Mouse (Mus musculus): Measurements from ENCODE around the gene Cpsf2.

The Cpsf2 gene

DNA sequence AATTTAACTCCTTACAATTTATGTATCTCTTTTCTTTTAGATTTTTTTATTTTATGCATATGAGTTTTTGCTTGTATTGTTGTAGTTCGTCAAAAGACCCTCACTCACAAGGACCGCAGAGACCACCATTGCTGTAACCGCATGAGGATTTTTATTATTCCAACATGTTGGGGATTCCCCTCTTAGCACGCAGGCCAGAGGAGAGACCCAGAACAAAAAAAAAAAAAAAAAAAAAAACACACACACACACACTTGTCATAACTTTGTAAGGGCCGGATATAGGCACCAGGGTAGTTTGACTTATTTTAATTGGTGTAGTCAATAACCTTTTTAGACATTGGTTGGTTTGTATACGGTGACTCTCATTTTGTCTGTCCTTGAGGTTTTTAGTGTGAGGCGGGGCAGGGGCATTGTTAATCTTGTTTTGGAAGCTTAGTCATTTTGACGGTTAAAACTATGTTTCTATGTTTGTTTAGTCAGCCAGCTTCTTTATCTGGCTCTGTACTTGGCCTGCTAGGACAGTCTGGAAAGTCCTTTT is 3.5 kb downstream of the Cpsf2 start:
- no peak for DNase-seq (ENCODE audit: extremely low spot score, low read depth, low spot score)

DNA sequence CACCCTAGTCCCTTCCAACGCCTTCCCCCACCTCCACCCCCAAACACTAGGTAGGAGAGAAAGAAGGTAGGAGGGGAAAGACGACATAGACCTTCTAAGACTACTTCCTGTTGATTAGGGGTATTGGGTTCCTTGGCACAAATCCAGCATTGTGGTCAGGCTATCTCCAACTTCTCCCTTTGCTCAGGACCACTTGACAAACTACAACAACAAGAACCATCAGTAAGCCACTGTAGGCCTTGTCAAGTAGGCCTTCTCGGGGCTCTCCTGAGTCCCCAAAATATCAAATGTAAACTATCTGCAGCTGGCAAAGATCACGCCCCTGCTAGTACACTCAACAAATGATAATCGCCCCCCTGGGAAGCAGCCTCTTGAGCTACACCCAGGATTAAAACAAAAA is 4.5 kb downstream of the Cpsf2 start:
- no peak for DNase-seq (ENCODE audit: extremely low spot score, low read depth, low spot score)

DNA sequence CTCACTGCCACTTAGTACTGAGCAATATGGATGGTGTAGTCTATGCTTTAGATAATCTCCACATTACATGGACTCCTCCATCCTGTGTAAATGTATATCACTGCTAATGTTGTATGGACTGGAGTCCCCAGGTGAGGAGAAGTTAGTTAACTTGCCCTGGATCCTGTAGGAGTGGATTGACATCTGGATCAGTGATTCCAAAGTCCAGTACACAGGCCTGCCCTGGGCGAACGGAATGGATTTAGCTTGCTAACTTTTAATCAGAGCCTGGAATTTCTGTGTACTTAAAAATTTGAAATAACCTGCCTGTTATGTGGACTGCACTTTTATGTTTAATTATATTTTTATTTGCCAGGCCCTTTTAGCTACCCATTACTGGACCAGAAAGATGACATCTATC is 5.8 kb downstream of the Cpsf2 start:
- no peak for DNase-seq (ENCODE audit: extremely low spot score, low read depth, low spot score)

DNA sequence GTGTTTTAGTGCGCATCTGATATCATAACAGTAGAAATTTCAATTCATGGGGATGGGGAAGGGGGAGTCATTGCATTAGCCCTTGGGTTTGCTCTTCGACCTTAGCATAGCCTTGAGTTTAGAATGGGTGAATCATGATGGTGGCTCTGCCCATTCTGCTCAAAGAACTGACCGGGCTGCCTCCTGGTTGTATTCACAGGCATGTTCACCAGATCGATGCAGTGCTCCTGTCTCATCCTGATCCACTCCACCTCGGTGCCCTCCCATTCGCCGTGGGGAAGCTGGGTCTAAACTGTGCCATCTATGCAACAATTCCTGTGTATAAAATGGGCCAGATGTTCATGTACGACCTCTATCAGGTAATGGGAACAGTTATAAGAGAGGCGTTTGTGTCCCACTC is 7.2 kb downstream of the Cpsf2 start:
- DNase-seq (ENCODE audit: extremely low spot score, low read depth, low spot score): no peak

DNA sequence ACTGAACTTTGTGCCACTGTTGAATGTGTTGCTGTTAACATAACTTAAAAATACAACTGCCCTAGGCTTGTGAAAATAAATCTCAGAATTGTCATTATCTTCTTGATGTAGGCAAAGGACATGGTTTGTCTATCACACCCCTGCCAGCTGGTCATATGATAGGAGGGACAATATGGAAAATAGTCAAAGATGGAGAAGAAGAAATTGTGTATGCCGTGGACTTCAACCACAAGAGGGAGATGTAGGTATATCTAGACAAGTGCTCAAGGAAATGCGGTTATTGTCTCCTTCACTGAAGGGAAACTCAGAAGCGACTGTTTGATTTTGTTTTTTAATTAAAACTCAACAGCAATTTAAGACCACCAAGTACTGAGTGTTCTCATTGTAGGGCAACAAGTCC is 9.3 kb downstream of the Cpsf2 start:
- DNase-seq (ENCODE audit: extremely low spot score, low read depth, low spot score): no peak

DNA sequence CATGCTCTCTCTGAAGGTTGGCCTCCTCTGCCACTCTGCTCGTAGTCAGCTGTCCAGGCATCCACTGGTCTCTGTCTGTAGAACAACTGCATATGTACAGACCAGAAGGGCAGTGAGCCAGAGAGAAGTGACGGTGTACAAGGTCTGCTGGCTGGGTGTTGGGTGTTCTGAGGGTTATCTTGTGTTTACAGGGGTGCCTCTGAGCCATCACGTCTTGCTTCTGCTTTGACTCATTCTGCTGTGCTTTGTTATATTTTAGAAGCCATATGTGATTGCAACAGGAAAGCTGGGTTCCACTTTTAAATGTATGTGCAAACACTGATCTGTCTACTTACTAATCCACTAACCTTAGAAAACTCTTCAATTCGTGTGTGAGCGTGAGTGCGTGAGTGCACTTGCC is 11.9 kb downstream of the Cpsf2 start:
- no peak for DNase-seq (ENCODE audit: extremely low spot score, low read depth, low spot score)

DNA sequence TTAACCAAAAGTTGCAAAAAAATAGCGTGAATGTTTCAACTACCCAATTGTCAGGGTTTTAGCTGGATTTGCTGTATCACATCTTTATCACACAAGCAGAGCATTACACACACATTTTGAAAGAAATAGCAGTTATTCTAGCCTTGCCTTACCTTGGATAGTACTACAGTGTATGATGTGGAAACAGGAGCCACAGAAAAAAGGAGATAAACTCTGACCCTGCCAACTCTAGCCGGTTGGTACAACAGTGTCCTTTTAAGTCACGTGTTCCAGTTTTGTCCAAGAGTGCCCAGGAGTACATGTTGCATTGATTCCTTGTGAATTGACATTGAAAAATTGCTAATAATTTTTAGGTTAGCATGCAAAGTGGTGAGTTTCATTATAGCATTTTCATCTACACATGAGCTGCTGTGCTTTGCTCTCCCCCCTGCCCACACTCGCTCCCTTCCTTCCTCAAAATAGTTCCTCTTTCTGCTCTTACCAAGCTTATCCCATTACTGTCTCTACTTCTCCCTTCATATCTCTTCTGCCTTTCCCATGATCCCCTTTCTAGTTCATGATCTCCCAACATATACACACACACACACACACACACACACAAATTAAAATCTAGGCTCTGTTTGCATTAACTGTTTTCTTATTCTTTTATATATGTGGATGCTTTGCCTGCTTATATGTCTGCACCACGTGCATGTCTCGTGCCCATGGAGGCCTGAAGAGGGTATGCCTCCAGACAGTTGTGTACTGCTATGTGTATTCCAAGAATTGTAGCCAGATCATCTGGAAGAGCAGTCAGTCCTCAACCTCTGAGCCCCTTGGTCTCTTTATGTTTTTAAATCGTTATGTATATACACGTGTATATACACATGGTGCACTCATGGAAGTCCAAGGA is 19.0 kb downstream of the Cpsf2 start:
- no peak for DNase-seq (ENCODE audit: extremely low spot score, low read depth, low spot score)

DNA sequence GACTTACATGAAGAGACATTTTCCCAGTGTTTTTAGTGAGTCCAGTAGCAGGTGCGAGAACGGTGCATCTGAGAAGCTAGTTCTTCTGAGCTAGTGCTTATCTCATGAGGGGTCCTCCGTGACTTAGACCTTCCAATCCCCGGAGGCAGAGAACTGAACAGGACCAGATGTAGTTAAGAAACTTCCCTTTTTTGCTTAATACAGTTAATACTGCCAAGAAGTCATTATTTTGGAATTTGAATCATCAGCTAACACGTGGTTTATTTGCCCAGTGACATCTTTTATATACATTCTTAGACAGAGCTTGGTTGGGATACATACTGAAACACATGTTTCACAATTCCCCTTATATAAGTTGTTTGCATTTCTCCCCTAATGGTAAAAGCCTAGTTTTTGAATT is 23.1 kb downstream of the Cpsf2 start:
- DNase-seq (ENCODE audit: extremely low spot score, low read depth, low spot score): no peak

DNA sequence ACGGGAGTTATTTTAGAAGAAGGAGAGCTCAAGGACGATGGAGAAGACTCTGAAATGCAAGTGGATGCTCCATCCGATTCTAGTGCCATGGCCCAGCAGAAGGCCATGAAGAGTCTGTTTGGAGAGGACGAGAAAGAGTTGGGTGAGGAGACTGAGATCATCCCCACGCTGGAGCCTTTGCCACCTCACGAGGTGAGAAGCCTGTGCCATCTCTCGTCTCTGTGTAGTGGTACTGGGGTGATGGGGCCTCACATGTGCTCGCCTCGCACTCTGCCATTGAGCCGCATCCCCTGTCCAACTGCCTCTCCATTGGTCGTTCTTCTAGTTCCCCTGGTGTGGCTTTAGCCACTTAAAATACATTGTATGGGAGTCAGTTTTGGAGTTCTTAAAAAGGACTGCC is 25.0 kb downstream of the Cpsf2 start:
- no peak for DNase-seq (ENCODE audit: extremely low spot score, low read depth, low spot score)

DNA sequence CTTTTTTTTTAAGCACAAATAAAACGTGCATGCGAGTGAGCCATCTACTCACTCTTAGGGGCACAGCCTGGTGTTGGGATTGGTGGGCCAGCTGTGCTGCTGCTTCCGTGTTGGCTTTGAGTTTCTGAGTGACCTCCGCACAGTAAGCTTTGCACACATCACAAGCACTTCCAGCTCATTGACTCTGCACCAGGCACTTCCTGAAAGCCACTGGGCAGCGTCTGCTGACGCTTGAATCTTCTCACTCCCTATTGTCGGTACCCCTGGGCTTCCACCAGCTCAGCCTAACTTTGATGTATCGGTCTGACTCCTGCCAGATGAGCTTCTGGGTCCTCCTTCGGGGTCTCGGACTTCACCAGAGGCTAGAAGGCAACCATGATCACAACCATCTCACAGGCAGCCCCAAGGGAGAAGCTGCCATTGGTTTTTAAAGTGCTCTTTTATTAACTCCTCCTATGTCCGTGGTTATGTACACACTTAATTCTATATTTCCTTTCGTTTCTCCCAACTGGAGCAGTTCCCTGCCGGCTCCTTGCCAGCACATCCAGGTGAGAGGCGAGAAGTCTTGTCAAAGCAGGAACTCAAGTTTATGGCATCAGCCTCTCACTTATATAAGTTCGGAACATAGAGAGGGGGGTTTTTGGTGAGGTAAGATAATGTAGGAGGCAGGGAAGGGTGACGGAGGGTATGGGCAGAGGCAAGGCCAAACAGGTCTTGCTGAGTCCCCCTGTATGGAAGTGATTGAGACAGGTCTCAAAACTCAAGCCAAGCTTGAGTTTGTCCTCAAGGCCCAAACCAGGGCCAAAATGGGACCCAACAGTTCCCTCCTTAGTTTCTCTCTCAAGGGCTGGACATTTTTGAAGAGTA is 32.6 kb downstream of the Cpsf2 start:
- no peak for DNase-seq (ENCODE audit: extremely low spot score, low read depth, low spot score)

DNA sequence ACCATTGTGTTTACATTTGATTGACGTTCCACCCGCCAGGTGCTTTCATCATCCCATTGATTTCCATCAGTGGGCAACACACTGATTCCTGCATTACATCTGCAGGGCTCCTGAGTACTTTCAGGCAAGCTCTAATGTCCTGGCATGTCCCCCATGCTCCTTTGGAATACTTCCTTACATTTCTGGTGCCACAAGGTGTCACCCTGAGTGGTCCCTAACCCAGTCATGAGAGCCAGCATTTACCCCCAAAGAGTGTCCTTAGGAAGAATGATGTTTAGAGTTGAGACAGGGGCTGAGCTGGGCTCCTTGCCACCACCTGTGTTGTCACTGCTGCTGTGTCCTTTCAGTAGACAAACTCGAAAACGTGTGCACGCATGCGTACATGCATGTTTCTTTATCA is 33.8 kb downstream of the Cpsf2 start:
- no peak for DNase-seq (ENCODE audit: extremely low spot score, low read depth, low spot score)

DNA sequence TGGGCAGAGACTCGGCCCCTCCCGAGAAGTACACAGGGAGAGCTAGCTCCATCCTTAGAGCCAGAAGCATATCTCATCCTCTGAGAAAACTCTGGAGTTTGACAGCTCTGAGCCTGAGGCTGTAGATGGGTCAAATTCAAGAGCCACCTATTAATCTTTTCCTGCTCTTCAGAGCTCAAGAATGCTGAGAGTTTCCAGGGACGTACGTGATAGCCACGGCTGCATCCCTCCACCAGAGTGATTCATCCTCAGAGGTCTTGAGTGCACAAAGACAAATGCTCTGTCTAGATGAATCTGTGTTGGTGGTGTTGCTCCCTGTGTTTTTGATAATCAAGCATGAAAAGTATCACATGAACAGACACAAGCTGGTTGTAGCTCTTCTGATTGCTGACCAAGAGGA is 38.6 kb downstream of the Cpsf2 start:
- DNase-seq (ENCODE audit: extremely low spot score, low read depth, low spot score): no peak

DNA sequence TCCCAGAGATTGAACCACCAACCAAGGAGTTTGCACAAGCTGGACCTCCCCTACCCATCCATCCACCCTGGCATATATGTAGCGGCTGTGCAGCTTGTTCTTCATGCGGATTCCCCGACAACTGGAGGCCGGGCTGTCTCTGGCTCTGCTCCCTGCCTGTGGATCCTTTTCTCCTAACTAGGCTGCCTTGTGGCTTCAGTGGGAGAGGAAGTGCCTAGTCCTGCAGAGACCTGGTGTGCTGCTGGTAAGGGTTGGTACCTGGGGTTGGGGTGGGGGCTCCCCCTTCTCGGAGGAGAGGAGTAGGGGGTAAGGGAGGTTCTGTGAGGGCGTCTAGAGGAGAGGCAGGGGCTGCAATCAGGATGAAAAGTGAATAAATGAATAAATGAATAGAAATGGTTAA is 39.3 kb downstream of the Cpsf2 start:
- no peak for DNase-seq (ENCODE audit: extremely low spot score, low read depth, low spot score)

DNA sequence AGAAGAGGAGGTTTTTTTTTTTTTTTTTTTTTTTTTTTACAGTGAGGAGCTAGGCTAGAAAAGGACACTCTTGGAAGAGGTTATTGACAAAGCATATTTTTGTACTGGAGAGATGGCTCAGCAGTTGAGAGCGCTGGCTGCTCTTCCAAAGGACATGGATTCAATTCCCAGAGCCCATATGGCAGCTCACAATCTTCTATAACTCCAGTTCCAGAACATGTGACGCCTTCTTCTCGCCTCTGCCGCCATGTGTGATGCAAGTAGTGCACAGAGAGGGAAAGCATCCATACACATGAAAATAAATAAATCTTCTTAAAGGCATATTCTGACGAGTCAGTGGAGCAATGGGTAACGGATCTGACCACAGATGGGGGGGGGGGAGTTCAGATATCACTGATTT is 46.1 kb downstream of the Cpsf2 start:
- DNase-seq (ENCODE audit: extremely low spot score, low read depth, low spot score): no peak

DNA sequence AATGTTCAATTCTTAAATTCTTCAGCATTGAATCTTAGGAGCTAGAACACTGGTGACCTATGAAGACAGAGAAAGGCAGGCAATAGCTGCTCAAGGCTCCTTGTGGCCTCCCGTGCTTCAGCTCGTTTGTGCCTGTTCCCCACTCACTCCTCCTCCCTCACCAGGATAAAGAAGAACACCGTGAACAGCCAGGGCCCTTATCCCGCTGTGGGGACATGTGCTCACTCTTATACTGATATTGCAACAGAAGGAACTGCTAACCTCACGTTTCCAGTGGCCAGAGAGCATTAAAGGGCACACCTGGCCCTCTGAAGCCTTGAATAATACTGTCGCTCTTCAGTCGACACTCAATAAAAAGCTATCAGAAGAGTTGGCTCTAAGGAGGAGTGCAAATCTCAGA is 53.4 kb downstream of the Cpsf2 start:
- no peak for DNase-seq (ENCODE audit: extremely low spot score, low read depth, low spot score)

DNA sequence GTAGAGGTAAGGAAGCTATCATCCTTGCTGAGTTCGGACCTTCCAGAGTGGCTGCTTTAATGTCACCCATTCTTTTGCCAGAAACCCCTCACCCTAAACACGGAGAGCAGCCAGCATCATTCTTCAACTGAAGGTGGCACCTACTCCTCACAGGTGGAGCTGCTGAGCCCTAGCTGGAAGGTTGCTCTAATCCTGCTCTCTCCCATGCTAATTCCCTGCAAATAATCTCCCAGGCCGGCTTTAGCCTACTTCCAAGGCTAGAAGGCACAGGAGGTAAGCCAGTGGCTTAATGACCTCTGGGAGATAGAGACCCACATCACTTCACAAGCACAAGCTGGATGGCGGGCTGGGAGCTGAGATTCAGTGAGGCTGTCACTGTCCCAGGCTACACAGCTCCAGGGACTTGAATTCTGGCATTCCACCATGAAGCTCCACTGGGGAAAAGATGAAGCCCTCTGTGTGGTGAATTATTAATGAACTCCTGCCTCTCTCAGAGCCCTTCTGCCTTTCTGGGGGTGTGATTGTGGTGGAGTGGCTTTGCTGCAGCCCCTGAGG is 54.2 kb downstream of the Cpsf2 start:
- DNase-seq (ENCODE audit: extremely low spot score, low read depth, low spot score): no peak

DNA sequence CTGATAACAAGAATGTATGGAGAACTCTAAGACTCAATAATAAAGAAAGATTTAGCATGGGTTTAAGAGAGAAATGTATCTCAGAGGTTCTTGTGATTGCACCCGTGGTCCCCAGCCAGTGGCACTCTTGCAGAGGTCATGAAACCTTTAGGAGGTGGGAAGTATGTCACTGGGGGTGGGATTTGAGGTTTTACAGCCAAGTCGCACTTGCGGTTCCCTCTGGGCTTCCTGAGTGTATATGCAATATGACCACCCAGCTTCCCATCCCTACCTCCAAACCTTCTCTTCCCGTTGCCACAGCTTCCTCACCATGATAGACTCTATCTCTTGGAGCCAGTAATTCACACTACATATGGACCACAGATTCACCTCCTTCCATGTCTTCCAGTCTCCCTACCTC is 59.1 kb downstream of the Cpsf2 start:
- DNase-seq (ENCODE audit: extremely low spot score, low read depth, low spot score): no peak

DNA sequence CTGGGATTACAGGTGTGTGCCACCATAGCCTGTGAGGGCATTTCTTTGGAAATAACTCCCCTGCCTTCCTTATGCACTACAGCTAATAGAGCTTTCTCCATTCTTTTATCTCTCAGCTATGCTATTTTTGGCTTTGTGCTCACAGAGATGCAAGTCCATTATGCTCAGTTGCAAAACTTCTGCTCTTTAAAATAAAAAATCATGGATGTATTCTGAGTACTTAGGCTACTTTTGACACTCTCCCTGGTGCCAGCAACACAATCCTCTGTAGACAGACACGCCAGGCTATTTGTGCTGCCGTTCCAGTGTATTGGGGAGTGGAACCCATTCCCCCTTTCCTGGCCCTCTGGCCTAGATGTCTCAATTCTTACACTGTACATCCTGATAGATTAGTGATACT is 64.1 kb downstream of the Cpsf2 start:
- DNase-seq (ENCODE audit: extremely low spot score, low read depth, low spot score): no peak

DNA sequence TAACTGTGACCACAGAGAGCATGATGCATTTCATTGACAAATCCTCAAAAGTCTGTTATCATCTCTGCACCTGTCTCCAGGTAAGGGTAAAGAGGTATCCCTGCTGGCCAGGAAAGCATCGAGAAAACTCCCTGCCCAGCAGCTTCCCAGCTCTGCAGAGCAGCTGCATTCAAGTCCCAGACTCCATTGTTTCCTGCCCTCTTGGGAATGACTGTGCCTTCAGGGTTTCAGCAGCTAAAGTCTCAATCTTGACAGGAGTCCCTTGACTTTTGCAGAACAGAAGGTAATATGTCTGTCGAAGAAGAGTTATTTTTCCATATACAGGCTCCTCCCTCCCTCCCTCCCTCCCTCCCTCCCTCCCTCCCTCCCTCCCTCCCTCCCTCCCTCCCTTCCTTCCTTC is 65.9 kb downstream of the Cpsf2 start:
- DNase-seq (ENCODE audit: extremely low spot score, low read depth, low spot score): no peak

DNA sequence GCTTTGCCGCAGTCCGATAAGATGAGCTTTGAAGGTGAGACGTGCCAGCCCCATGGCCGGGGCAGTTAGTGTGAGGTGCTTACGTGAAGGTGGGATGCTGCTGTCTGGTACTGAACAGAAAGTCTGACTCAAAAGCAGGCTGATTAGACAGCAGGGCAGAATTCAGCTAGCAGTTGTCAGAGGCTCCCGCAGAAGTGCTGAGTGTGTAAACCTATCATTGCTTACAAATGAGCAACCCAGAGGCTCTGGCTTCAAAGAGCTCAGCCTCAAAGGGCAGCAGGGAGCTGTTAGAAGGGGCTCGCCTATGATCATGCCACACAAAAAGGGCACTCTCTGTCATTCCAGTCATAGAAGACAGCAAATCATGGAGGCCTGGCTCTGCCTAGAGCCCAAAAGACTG is 66.5 kb downstream of the Cpsf2 start:
- DNase-seq (ENCODE audit: extremely low spot score, low read depth, low spot score): no peak

DNA sequence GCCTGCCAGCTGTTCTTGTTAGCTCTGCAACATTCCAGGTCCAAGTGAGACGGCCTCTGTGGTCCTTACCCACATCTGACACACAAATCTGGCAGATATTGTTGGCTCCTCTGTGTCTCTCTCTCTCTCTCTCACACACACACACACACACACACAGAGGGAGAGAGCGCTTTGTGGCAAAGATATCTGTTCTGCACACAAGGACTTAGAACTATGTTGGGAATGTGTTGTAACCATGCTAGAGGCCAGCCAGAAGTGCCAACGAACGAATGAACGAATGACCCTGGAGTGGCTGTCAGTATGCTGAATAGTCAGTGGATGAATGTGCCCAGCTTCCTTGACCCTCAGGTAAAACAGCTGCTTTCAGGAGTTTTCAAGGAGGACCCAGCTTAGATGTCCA is 68.1 kb downstream of the Cpsf2 start:
- DNase-seq (ENCODE audit: extremely low spot score, low read depth, low spot score): no peak

DNA sequence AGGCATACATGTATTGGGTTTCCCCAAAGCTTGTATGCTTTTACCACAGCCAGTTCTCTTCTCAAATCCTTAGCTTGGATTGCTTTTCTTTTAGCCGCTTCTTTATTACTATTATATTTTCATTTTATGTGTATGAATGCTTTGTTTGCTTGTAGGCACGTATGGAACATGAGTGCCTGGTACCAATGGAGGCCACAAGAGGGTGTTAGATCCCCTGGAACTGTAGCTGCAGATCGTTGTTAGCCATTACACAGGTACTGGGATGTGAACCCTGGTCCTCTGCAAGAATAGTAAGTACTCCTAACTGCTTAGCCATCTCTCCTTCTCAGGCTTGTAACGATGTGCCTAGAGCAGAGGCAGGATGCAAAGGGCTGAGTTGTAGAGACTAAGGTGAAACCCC is 78.4 kb downstream of the Cpsf2 start:
- no peak for DNase-seq (ENCODE audit: extremely low spot score, low read depth, low spot score)

Data from hindlimb bud, embryonic 11.5 days (tissue).